Mouse (Mus musculus) ES-E14 (cell line): ENCODE measurements around the gene Stx16. TPM values are rescaled to one million over a fixed set of nuclear protein-coding genes. Genes with fewer than 3 reads are reported as not detected.

Experiments
- DNase-seq: peaks from one replicate; pipeline ENCODE4 v3.0.0-alpha.2; 2013; ENCODE audit warnings: low read depth, low spot score
- H3K27ac ChIP-seq: 2 replicates; pipeline ENCODE4 v1.5.1; 2012; ENCODE audit warnings: low read depth, mild to moderate bottlenecking, low read length, moderate library complexity, mixed read lengths; ENCODE audit not compliant: poor library complexity, insufficient read depth, severe bottlenecking
- H3K36me3 ChIP-seq: 2 replicates; pipeline ENCODE4 v1.6.1; 2012; ENCODE audit warnings: mild to moderate bottlenecking, low read length, moderate library complexity, mixed read lengths; ENCODE audit not compliant: control insufficient read depth, poor library complexity, insufficient read depth, severe bottlenecking
- H3K4me1 ChIP-seq, 2 experiments: fragments of 150-350 bp in 1 of 2; sonication (generic) in 1 of 2; 2 replicates each; pipeline ENCODE4 v1.6.1; 2012; ENCODE audit warnings: low read length in 2 of 2, mild to moderate bottlenecking in 1 of 2, mixed read lengths in 1 of 2; ENCODE audit not compliant: control insufficient read depth in 2 of 2, insufficient read depth in 2 of 2, poor library complexity in 1 of 2
- H3K4me3 ChIP-seq, 2 experiments: fragments of 150-350 bp in 1 of 2; sonication (generic) in 1 of 2; 2 replicates each; pipeline ENCODE4 v1.5.1; 2012; ENCODE audit warnings: low read length in 2 of 2, low read depth in 1 of 2, mild to moderate bottlenecking in 1 of 2, mixed read lengths in 1 of 2; ENCODE audit not compliant: insufficient read depth in 1 of 2, poor library complexity in 1 of 2, severe bottlenecking in 1 of 2
- H3K9ac ChIP-seq: 2 replicates; pipeline ENCODE4 v1.6.1; 2012; ENCODE audit warnings: low read depth, mild to moderate bottlenecking, low read length, mixed read lengths; ENCODE audit not compliant: poor library complexity, insufficient read depth, severe bottlenecking
- H3K9me3 ChIP-seq: fragments of 150-350 bp; sonication (generic); 2 replicates; pipeline ENCODE4 v1.6.1; 2012; ENCODE audit warnings: low read depth, mild to moderate bottlenecking, low read length; ENCODE audit not compliant: control insufficient read depth, insufficient read depth
- CHD2 ChIP-seq: IDR thresholded peaks from 2 replicates; pipeline ENCODE4 v1.6.1; 2014; ENCODE audit warnings: mild to moderate bottlenecking, low read depth, low read length, inconsistent platforms
- HCFC1 ChIP-seq: IDR thresholded peaks from 2 replicates; pipeline ENCODE4 v1.6.1; 2012; ENCODE audit warnings: low read length, inconsistent platforms, borderline replicate concordance; ENCODE audit not compliant: insufficient read depth
- MAFK ChIP-seq: IDR thresholded peaks from 2 replicates; pipeline ENCODE4 v1.6.1; 2014; ENCODE audit warnings: mild to moderate bottlenecking, low read depth, low read length, inconsistent platforms; ENCODE audit not compliant: insufficient read depth
- ZC3H11A ChIP-seq: IDR thresholded peaks from 2 replicates; pipeline ENCODE4 v1.6.1; 2012; ENCODE audit warnings: low read depth, mild to moderate bottlenecking, inconsistent platforms, low read length, borderline replicate concordance
- ZNF384 ChIP-seq: IDR thresholded peaks from 2 replicates; pipeline ENCODE4 v1.6.1; 2012; ENCODE audit warnings: low read depth, low read length, inconsistent platforms
- in situ Hi-C, 2 experiments: fragments of 600-800 bp; cut with MboI; formaldehyde crosslinking; loops; one replicate each; pipeline ENCODE4 v1.15.1; 2025; ENCODE audit warnings: low sequenced_read_pairs in 2 of 2, inconsistent platforms in 1 of 2; ENCODE audit not compliant: unreplicated experiment in 2 of 2
- total RNA-seq: library from RNA; depleted of rRNA; stranded (reverse); fragments of 300-350 nt; gene quantifications from 2 replicates; pipeline ENCODE4 v1.2.3, GENCODE M21; 2012

The Stx16 gene
- total RNA-seq, 1 experiment, result 31.4 TPM

DNA sequence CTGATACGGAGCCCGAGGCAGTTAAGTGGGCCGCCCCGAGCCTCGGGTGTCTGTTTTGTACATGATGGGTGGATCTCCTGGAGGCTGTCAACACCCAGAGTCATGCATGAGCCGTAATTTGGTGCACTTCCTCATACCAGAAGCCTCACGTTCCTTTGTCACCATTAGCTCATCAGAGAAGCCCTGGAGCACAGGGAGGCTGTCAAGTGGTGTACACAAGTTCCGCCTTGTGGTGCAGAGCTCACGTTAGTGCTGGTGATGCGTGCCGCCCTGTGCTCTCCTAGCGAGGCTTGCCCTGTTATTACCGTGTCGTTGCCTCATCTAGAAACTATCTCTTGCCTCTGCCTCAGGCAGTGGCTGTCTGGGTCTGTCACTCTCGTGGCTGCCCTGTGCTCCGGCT lies 40.8 kb downstream of the Stx16 start:
- Histone ChIP-seq H3K27ac (no peak overlapping the region), H3K4me1 (peaks cover 0 to 11% of the 10 kb centered on the region in 2 experiments; a peak in 2 of 4 replicates), H3K36me3 (peaks cover 16% of the 10 kb centered on the region; the same call in 1 of the 2 replicates), H3K9ac (no peak overlapping the region), H3K4me3 (no peak overlapping the region), H3K9me3 (no peaks in the 10 kb centered on the region)
- TF ChIP-seq CHD2, result no peak
- no peak for TF ChIP-seq MAFK
- no peak for TF ChIP-seq ZNF384
- in situ Hi-C loops, result no loop called here
- no peak for DNase-seq

DNA sequence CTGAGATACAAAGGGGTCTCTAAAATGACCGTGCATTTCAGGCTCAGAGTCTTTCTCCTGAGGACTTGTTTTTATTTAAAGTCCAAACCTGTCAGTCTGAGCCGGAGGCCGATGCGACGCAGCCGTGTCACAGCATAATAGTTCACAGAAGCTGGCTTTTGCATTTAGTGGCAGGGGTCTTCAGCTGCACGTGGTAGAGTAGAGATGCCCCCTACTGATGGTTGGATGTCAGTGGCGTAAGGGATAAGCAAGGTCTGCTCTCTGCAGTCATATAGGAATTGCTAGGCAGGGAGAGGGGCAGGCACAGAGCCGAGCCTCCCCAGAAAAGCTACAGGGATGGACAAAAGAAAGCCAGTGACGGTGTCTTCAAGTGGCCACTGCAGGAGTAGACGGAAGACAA lies 42.0 kb downstream of the Stx16 start:
- no peak overlapping the region for H3K9ac ChIP-seq
- in situ Hi-C loops, result no loop called here
- H3K4me3 ChIP-seq, result no peak overlapping the region
- DNase-seq, result no peak
- TF ChIP-seq HCFC1 (no peak), CHD2 (no peak), MAFK (no peak), ZNF384 (no peak), ZC3H11A (no peak)
- no peaks in the 10 kb centered on the region for H3K9me3 ChIP-seq
- peaks cover 16% of the 10 kb centered on the region; the same call in 1 of the 2 replicates for H3K36me3 ChIP-seq
- peaks cover 0 to 11% of the 10 kb centered on the region in 2 experiments; a peak in 2 of 4 replicates for H3K4me1 ChIP-seq
- H3K27ac ChIP-seq, result no peak overlapping the region

DNA sequence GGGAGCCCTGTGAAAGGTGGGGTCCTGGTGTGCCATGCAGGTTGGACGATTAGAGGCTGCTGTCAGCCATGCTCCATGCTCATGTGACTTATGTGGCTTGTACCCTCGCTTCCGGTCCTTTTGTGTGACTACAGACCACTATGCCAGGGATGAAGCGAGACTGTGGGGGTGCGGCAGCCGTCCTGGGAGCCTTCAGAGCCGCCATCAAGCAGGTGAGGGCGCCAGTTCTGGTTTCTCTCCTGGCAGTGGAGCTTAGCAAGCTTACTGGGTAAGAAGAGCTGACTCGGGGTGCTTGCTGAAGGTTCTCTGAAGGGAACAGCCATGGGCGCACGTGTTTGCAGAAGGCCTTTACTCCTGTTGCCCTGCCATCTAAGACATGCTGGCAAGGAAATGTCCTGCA lies 43.2 kb downstream of the Stx16 start:
- Histone ChIP-seq H3K9ac (no peak overlapping the region), H3K9me3 (no peaks in the 10 kb centered on the region), H3K27ac (no peak overlapping the region), H3K36me3 (peaks cover 16% of the 10 kb centered on the region; the same call in 1 of the 2 replicates), H3K4me3 (no peak overlapping the region), H3K4me1 (peaks cover 0 to 11% of the 10 kb centered on the region in 2 experiments; a peak in 2 of 4 replicates)
- in situ Hi-C loops, result no loop called here
- DNase-seq, result no peak
- TF ChIP-seq ZNF384 (no peak), MAFK (no peak)

DNA sequence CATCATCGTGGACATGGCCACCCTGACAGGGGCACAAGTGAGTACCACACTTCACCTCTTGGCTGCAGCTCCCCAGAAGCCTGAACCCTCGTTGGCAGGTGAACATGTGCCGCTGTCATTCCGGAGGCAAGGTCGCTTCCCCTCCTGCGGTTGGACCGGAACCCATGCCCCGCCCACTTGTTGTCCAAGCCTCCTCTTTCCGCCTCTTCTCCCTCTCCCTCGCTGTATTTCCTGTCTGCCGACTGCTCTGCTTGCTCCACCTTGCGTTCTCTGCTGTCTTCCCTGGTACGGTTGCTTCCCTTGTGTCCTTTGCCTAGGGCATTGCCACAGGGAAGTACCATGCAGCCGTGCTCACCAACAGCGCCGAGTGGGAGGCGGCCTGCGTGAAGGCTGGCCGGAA lies 44.5 kb downstream of the Stx16 start:
- peaks cover 14% of the 10 kb centered on the region; the same call in 1 of the 2 replicates for H3K36me3 ChIP-seq
- peak overlapping the region; percentile 5 to 31; a peak in 1 of 4 replicates for H3K4me3 ChIP-seq
- no peak for TF ChIP-seq HCFC1
- no peak for TF ChIP-seq ZC3H11A
- TF ChIP-seq MAFK, result no peak
- no peak for TF ChIP-seq CHD2
- no peak for TF ChIP-seq ZNF384
- no peaks in the 10 kb centered on the region for H3K9me3 ChIP-seq
- H3K4me1 ChIP-seq, result peaks cover 0 to 11% of the 10 kb centered on the region in 2 experiments; a peak in 2 of 4 replicates
- no peak for DNase-seq
- H3K27ac ChIP-seq, result no peak overlapping the region
- in situ Hi-C loops, result no loop called here
- no peak overlapping the region; the same call in 1 of the 2 replicates for H3K9ac ChIP-seq

DNA sequence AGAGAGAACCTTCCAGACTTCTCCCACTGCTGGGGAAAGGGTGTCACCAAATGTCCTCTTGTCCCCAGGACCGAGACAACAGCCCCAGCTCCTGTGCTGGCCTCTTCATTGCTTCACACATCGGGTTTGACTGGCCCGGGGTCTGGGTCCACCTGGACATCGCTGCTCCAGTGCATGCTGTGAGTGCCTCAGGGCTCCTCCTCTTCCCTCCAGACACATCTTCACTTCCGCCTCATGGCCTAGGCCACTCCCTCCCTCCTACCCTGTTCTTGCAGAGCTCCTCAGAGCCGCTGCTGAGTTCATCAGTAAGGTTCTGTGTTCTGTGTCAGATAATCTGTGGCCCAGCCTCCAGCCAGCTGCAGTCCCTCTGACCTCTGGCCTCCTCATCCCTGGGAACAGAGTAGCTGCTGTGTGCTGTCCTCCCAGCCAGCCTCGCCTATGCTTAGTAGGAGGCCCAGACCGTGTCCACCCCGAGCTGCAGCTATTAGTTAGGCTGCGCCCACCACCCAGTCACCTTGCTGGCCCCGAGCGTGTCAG lies 45.4 kb downstream of the Stx16 start:
- DNase-seq, result no peak
- Histone ChIP-seq H3K36me3 (peaks cover 14% of the 10 kb centered on the region; the same call in 1 of the 2 replicates), H3K4me1 (peaks cover 0 to 14% of the 10 kb centered on the region in 2 experiments; a peak in 3 of 4 replicates), H3K9ac (no peak overlapping the region), H3K9me3 (no peaks in the 10 kb centered on the region), H3K27ac (no peak overlapping the region), H3K4me3 (no peak overlapping the region)
- TF ChIP-seq CHD2, result no peak
- no peak for TF ChIP-seq HCFC1
- in situ Hi-C loops, result no loop called here
